Mouse (Mus musculus): ENCODE measurements at regions not wholly inside any gene's neighbourhood (a gene's known extent, or its start where the extent isn't known, plus 50 kb on each side); places are given as distances from the start of the nearest gene placed in this dataset.

- DNase-seq (ENCODE audit: low spot score in 2 of 2): peak; percentile 7 to 37
Measured at GRCm38 (mm10) chr8:30797341-30797740, 2631.2 kb upstream of the 5930422O12Rik start.

- no peak for DNase-seq (ENCODE audit: low spot score in 2 of 2)
Measured at GRCm38 (mm10) chr8:30817028-30817427, 2611.5 kb upstream of the 5930422O12Rik start.

- DNase-seq (ENCODE audit: low spot score in 2 of 2): no peak
Measured at GRCm38 (mm10) chr8:30822835-30823587, 2605.5 kb upstream of the 5930422O12Rik start.

- DNase-seq (ENCODE audit: low spot score in 2 of 2): no peak
Measured at GRCm38 (mm10) chr8:30823588-30823938, 2604.9 kb upstream of the 5930422O12Rik start.

- no peak for DNase-seq (ENCODE audit: low spot score in 2 of 2)
Measured at GRCm38 (mm10) chr8:30826021-30826420, 2602.5 kb upstream of the 5930422O12Rik start.

GRCm38 (mm10) chr8:30838056-30838455 lies 2590.5 kb upstream of the 5930422O12Rik start:
- no peak for DNase-seq (ENCODE audit: low spot score in 2 of 2)

- DNase-seq (ENCODE audit: low spot score in 2 of 2): peak; percentile 44 to 83
Measured at GRCm38 (mm10) chr8:30840064-30840463, 2588.4 kb upstream of the 5930422O12Rik start.

GRCm38 (mm10) chr8:30863017-30863416 lies 2565.5 kb upstream of the 5930422O12Rik start:
- DNase-seq (ENCODE audit: low spot score in 2 of 2): peak; percentile 8 to 11

GRCm38 (mm10) chr8:30906044-30906695 lies 2522.3 kb upstream of the 5930422O12Rik start:
- no peak for DNase-seq (ENCODE audit: low spot score in 2 of 2)

GRCm38 (mm10) chr8:30913664-30914063 lies 2514.8 kb upstream of the 5930422O12Rik start:
- no peak for DNase-seq (ENCODE audit: low spot score in 2 of 2)

- DNase-seq (ENCODE audit: low spot score in 2 of 2): no peak
Measured at GRCm38 (mm10) chr8:30915127-30915526, 2513.4 kb upstream of the 5930422O12Rik start.

GRCm38 (mm10) chr8:30915601-30916171 lies 2512.8 kb upstream of the 5930422O12Rik start:
- peak; percentile 26 to 54 for DNase-seq (ENCODE audit: low spot score in 2 of 2)

GRCm38 (mm10) chr8:30916184-30916751 lies 2512.2 kb upstream of the 5930422O12Rik start:
- peak; percentile 10 to 35 for DNase-seq (ENCODE audit: low spot score in 2 of 2)

GRCm38 (mm10) chr8:30921451-30921850 lies 2507.1 kb upstream of the 5930422O12Rik start:
- no peak for DNase-seq (ENCODE audit: low spot score in 2 of 2)

GRCm38 (mm10) chr8:30923301-30924159 lies 2505.0 kb upstream of the 5930422O12Rik start:
- DNase-seq (ENCODE audit: low spot score in 2 of 2): peak; percentile 58 to 79

GRCm38 (mm10) chr8:30924160-30924534 lies 2504.4 kb upstream of the 5930422O12Rik start:
- no peak for DNase-seq (ENCODE audit: low spot score in 2 of 2)

- no peak for DNase-seq (ENCODE audit: low spot score in 2 of 2)
Measured at GRCm38 (mm10) chr8:30924656-30925055, 2503.9 kb upstream of the 5930422O12Rik start.

- no peak for DNase-seq (ENCODE audit: low spot score in 2 of 2)
Measured at GRCm38 (mm10) chr8:30937449-30938075, 2490.9 kb upstream of the 5930422O12Rik start.

GRCm38 (mm10) chr8:30940901-30941300 lies 2487.6 kb upstream of the 5930422O12Rik start:
- no peak for DNase-seq (ENCODE audit: low spot score in 2 of 2)

- DNase-seq (ENCODE audit: low spot score in 2 of 2): no peak
Measured at GRCm38 (mm10) chr8:30941511-30942175, 2486.9 kb upstream of the 5930422O12Rik start.
